Mouse (Mus musculus) layer of hippocampus, adult 6 months (tissue): Measurements from ENCODE around the gene 4933412E24Rik. TPM values are rescaled to one million over a fixed set of nuclear protein-coding genes. Genes with fewer than 3 reads are reported as not detected.

Source experiments
- long read RNA-seq, 2 experiments: library from polyadenylated mRNA; unstranded; transcript quantifications; one replicate each; pipeline ENCODE4 v2.0.0; 2019 to 2020
- polyA plus RNA-seq: library from polyadenylated mRNA; unstranded; fragments of <200 nt; fragmentation: Nextera tagmentation; gene quantifications from 2 replicates; pipeline ENCODE4 v1.2.3, GENCODE M21; 2021

4933412E24Rik gene
- polyA plus RNA-seq = not detected in 2 replicates
- long read RNA-seq, experiment 1 = 0 reads
- long read RNA-seq, experiment 2 = 0 reads

DNA sequence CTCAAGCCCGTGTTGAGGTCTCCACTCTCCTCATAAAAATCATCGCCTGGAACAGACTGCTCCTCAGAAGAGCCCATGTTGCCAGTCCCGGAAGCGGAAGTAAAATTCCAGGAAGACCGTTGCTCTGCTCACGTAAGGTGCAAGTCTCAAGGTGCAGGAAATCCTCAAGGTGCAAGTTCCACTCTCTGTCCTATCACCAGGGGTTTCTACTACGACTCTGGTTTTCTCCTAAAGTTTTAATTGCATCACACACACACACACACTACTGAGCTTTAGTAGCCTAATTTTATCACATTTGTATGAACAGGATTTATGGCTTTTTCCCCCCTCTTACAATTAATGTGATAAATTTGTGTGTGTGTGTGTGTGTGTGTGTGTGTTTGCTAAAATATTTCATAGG is at the start of gene 4933412E24Rik:
4933412E24Rik (minus strand) TSS at position 101 of the 400 bp plus-strand sequence.

